Mouse (Mus musculus) MEL (cell line): Measurements from ENCODE around the gene Rab31. TPM values are rescaled to one million over a fixed set of nuclear protein-coding genes. Genes with fewer than 3 reads are reported as not detected.

ENCODE experiments used
- DNase-seq: peaks from one replicate; pipeline ENCODE4 v3.0.0; 2011; ENCODE audit warnings: low read depth, low spot score
- H3K27ac ChIP-seq: 2 replicates; pipeline ENCODE4 v1.5.1; 2012; ENCODE audit warnings: low read depth, mild to moderate bottlenecking, control low read depth, low read length, moderate library complexity; ENCODE audit not compliant: control insufficient read depth
- H3K27me3 ChIP-seq, 2 experiments: fragments of 150-350 bp in 1 of 2; sonication (generic) in 1 of 2; 2 replicates each; pipeline ENCODE4 v1.6.1; 2012; ENCODE audit warnings: low read length in 2 of 2, mild to moderate bottlenecking in 2 of 2, improper control_type of control experiment in 1 of 2, moderate library complexity in 1 of 2; ENCODE audit not compliant: insufficient read depth in 2 of 2, control insufficient read depth in 1 of 2
- H3K36me3 ChIP-seq, 2 experiments: 2 replicates each; pipeline ENCODE4 v1.6.1; 2012 to 2014; ENCODE audit warnings: low read length in 2 of 2, improper control_type of control experiment in 1 of 2, inconsistent platforms in 1 of 2, mild to moderate bottlenecking in 1 of 2; ENCODE audit not compliant: insufficient read depth in 2 of 2, control insufficient read depth in 1 of 2
- H3K4me1 ChIP-seq, 2 experiments: fragments of 150-350 bp in 1 of 2; sonication (generic) in 1 of 2; 2 replicates each; pipeline ENCODE4 v1.6.1; 2012; ENCODE audit warnings: low read length in 2 of 2, improper control_type of control experiment in 1 of 2, mild to moderate bottlenecking in 1 of 2; ENCODE audit not compliant: insufficient read depth in 2 of 2, control insufficient read depth in 1 of 2
- H3K4me3 ChIP-seq, 2 experiments: fragments of 150-350 bp in 1 of 2; sonication (generic) in 1 of 2; 2 replicates each; pipeline ENCODE4 v1.5.1; 2012; ENCODE audit warnings: low read depth in 2 of 2, low read length in 2 of 2, mild to moderate bottlenecking in 2 of 2, moderate library complexity in 2 of 2, control low read depth in 1 of 2, improper control_type of control experiment in 1 of 2; ENCODE audit not compliant: control insufficient read depth in 1 of 2, insufficient read depth in 1 of 2
- H3K79me2 ChIP-seq: 2 replicates; pipeline ENCODE4 v1.6.1; 2012; ENCODE audit warnings: mild to moderate bottlenecking, low read length, moderate library complexity; ENCODE audit not compliant: control insufficient read depth, poor library complexity, insufficient read depth
- H3K9ac ChIP-seq: 2 replicates; pipeline ENCODE4 v1.6.1; 2012; ENCODE audit warnings: low read depth, mild to moderate bottlenecking, control low read depth, low read length, moderate library complexity; ENCODE audit not compliant: control insufficient read depth, poor library complexity, severe bottlenecking
- H3K9me3 ChIP-seq: fragments of 150-350 bp; sonication (generic); replicated peaks from 2 replicates; pipeline ENCODE4 v1.6.1; 2012; ENCODE audit warnings: mild to moderate bottlenecking, low read length, improper control_type of control experiment, moderate library complexity; ENCODE audit not compliant: insufficient read depth
- CHD1 ChIP-seq: IDR thresholded peaks from 2 replicates; pipeline ENCODE4 v1.6.1; 2012; ENCODE audit warnings: low read depth, mild to moderate bottlenecking, inconsistent platforms, low read length, improper control_type of control experiment
- CTCF ChIP-seq, 3 experiments: IDR thresholded peaks in 2 of 3; conservative IDR thresholded peaks in 1 of 3; 2 replicates each; pipeline ENCODE4 v1.5.1; 2011 to 2012; ENCODE audit warnings: low read length in 3 of 3, low read depth in 2 of 3, mild to moderate bottlenecking in 2 of 3, improper control_type of control experiment in 1 of 3, inconsistent platforms in 1 of 3, mixed read lengths in 1 of 3, moderate library complexity in 1 of 3; ENCODE audit not compliant: control insufficient read depth in 1 of 3, insufficient read depth in 1 of 3, poor library complexity in 1 of 3, severe bottlenecking in 1 of 3
- ETS1 ChIP-seq: IDR thresholded peaks from 2 replicates; pipeline ENCODE4 v1.6.1; 2012; ENCODE audit warnings: low read depth, mild to moderate bottlenecking, inconsistent platforms, low read length, improper control_type of control experiment, moderate library complexity
- GATA1 ChIP-seq: IDR thresholded peaks from 2 replicates; pipeline ENCODE4 v1.6.1; 2011; ENCODE audit warnings: low read depth, low read length, improper control_type of control experiment
- KAT2A ChIP-seq: conservative IDR thresholded peaks from 2 replicates; pipeline ENCODE4 v1.6.1; 2012; ENCODE audit warnings: low read depth, low read length, improper control_type of control experiment, inconsistent platforms
- MAX ChIP-seq: IDR thresholded peaks from 2 replicates; pipeline ENCODE4 v1.6.1; 2011; ENCODE audit warnings: low read length, improper control_type of control experiment
- MXI1 ChIP-seq: IDR thresholded peaks from 2 replicates; pipeline ENCODE4 v1.6.1; 2011; ENCODE audit warnings: mild to moderate bottlenecking, low read depth, low read length, improper control_type of control experiment
- NELFE ChIP-seq: IDR thresholded peaks from 2 replicates; pipeline ENCODE4 v1.6.1; 2011; ENCODE audit warnings: low read depth, low read length, improper control_type of control experiment
- NRF1 ChIP-seq: IDR thresholded peaks from 2 replicates; pipeline ENCODE4 v1.6.1; 2014; ENCODE audit warnings: low read depth, mild to moderate bottlenecking, inconsistent platforms, low read length, improper control_type of control experiment, moderate library complexity; ENCODE audit not compliant: poor library complexity, insufficient read depth, severe bottlenecking
- POLR2AphosphoS2 ChIP-seq: IDR thresholded peaks from 2 replicates; pipeline ENCODE4 v1.6.1; 2011; ENCODE audit warnings: low read length, improper control_type of control experiment
- RCOR1 ChIP-seq: IDR thresholded peaks from 2 replicates; pipeline ENCODE4 v1.6.1; 2012; ENCODE audit warnings: low read depth, mild to moderate bottlenecking, inconsistent platforms, low read length, improper control_type of control experiment
- SIN3A ChIP-seq: IDR thresholded peaks from 2 replicates; pipeline ENCODE4 v1.6.1; 2012; ENCODE audit warnings: low read length, improper control_type of control experiment, inconsistent platforms
- SMC3 ChIP-seq: IDR thresholded peaks from 2 replicates; pipeline ENCODE4 v1.6.1; 2011; ENCODE audit warnings: low read depth, low read length, improper control_type of control experiment
- TAL1 ChIP-seq: IDR thresholded peaks from 2 replicates; pipeline ENCODE4 v1.6.1; 2012; ENCODE audit warnings: mild to moderate bottlenecking, inconsistent platforms, low read length, moderate library complexity, mixed read lengths
- TCF12 ChIP-seq: IDR thresholded peaks from 2 replicates; pipeline ENCODE4 v1.6.1; 2014; ENCODE audit warnings: low read depth, mild to moderate bottlenecking, inconsistent platforms, low read length, improper control_type of control experiment, moderate library complexity
- ZC3H11A ChIP-seq: IDR thresholded peaks from 2 replicates; pipeline ENCODE4 v1.6.1; 2012; ENCODE audit warnings: low read depth, mild to moderate bottlenecking, inconsistent platforms, low read length, improper control_type of control experiment
- ZKSCAN1 ChIP-seq: IDR thresholded peaks from 2 replicates; pipeline ENCODE4 v1.6.1; 2012; ENCODE audit warnings: low read depth, mild to moderate bottlenecking, inconsistent platforms, low read length, improper control_type of control experiment, moderate library complexity
- ZMIZ1 ChIP-seq: IDR thresholded peaks from 2 replicates; pipeline ENCODE4 v1.6.1; 2012; ENCODE audit warnings: low read depth, mild to moderate bottlenecking, inconsistent platforms, low read length, improper control_type of control experiment, moderate library complexity
- ZNF384 ChIP-seq: IDR thresholded peaks from 2 replicates; pipeline ENCODE4 v1.6.1; 2012; ENCODE audit warnings: low read depth, mild to moderate bottlenecking, inconsistent platforms, low read length, improper control_type of control experiment
- polyA plus RNA-seq, 2 experiments: library from polyadenylated mRNA; stranded (reverse) in 1 of 2; unstranded in 1 of 2; fragments of >175 nt in 1 of 2; fragments of >200 nt in 1 of 2; gene quantifications; 2 replicates each; pipeline versions ENCODE4 v1.2.1 to v1.2.4; 2012; ENCODE audit warnings: low replicate concordance in 2 of 2, low read depth in 1 of 2; ENCODE audit not compliant: insufficient read length in 2 of 2, insufficient read depth in 1 of 2, missing spikeins in 1 of 2
- total RNA-seq: library from RNA; depleted of rRNA; stranded (reverse); fragments of 300-350 nt; gene quantifications from 2 replicates; pipeline ENCODE4 v1.2.3, GENCODE M21; 2012

Gene Rab31
- total and polyA plus RNA-seq, 3 experiments = 23.6 to 25.7 TPM; not detected in 1

- Histone ChIP-seq H3K9ac (no peak overlapping the region), H3K36me3 (no peaks in the 10 kb centered on the region; a peak in 1 of 4 replicates), H3K27me3 (no peaks in the 10 kb centered on the region), H3K79me2 (peaks cover 56% of the 10 kb centered on the region), H3K4me3 (no peak overlapping the region), H3K27ac (no peak overlapping the region), H3K4me1 (no peaks in the 10 kb centered on the region), H3K9me3 (no peaks in the 10 kb centered on the region)
- no peak for DNase-seq
- TF ChIP-seq TCF12 (no peak), CTCF (IDR thresholded peaks at IDR 0.05 in 2 of 3, conservative IDR thresholded peaks at IDR 0.05 in 1 of 3; ENCODE audit: control insufficient read depth in 1 of 3, insufficient read depth in 1 of 3, low read depth in 2 of 3, low read length in 3 of 3, poor library complexity in 1 of 3, severe bottlenecking in 1 of 3) (no peak), CHD1 (no peak), ZNF384 (no peak), ZMIZ1 (no peak), MXI1 (no peak), KAT2A (no peak), SMC3 (no peak), ETS1 (no peak), MAX (no peak), SIN3A (no peak), GATA1 (no peak), TAL1 (no peak), RCOR1 (no peak)
These were observed 20.9 kb upstream of the Rab31 start for GRCm38 (mm10) chr17:65793307-65793930.

- Histone ChIP-seq H3K27me3 (no peaks in the 10 kb centered on the region), H3K79me2 (peaks cover 61% of the 10 kb centered on the region), H3K9me3 (no peaks in the 10 kb centered on the region), H3K9ac (no peak overlapping the region), H3K27ac (no peak overlapping the region), H3K36me3 (peaks cover 0 to 2% of the 10 kb centered on the region in 2 experiments; a peak in 2 of 4 replicates), H3K4me1 (peaks cover 2 to 4% of the 10 kb centered on the region in 2 experiments; a peak in 3 of 4 replicates), H3K4me3 (no peak overlapping the region)
- DNase-seq = no peak
- TF ChIP-seq RCOR1 (no peak), ZC3H11A (no peak), NRF1 (no peak), POLR2AphosphoS2 (no peak), SMC3 (no peak), ZKSCAN1 (no peak), NELFE (no peak)
These were observed 18.6 kb upstream of the Rab31 start for GRCm38 (mm10) chr17:65791161-65791560.
